Mouse (Mus musculus) small intestine, adult 2 months (tissue): ENCODE results near the gene Plp2.

Experiments used
- CTCF ChIP-seq: fragments of 200-500 bp; IDR thresholded peaks from 2 replicates; pipeline ENCODE4 v1.5.1; 2012; ENCODE audit warnings: low read depth, mild to moderate bottlenecking, control low read depth, inconsistent platforms, low read length, moderate library complexity, mixed read lengths; ENCODE audit not compliant: insufficient replicate concordance, insufficient read length; ENCODE audit errors: extremely low read depth
- POLR2A ChIP-seq: fragments of 200-500 bp; IDR thresholded peaks from 2 replicates; pipeline ENCODE4 v1.6.1; 2012; ENCODE audit warnings: low read depth, mild to moderate bottlenecking, control low read depth, inconsistent platforms, low read length, moderate library complexity

DNA sequence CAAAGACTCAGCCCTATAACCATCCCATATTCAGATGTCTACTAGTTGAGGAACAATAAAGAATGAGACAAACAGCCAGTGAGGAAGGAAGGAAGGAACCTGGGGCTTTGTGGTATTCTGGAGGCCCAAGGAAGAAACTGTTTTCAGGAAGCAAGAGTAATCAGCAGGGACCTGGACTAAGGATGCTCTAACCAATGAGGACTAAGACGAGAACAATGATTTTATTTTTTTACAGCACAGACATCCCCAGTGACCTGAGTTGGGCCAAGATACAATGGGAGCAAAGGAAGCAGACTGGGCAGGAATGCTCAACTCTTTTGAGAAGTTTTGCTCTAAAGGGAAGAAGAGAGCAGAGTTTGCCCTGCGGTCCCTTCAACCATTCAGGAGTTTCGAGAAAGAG is 8.3 kb downstream of the Plp2 start:
- no peak for TF ChIP-seq POLR2A
- TF ChIP-seq CTCF: no peak
